Mouse (Mus musculus) heart, adult 8-10 months (tissue): ENCODE data around the gene Sec14l1. TPM values are rescaled to one million over a fixed set of nuclear protein-coding genes. Genes with fewer than 3 reads are reported as not detected.

Source experiments
- DNase-seq: peaks from one replicate; pipeline ENCODE4 v3.0.0; 2022; ENCODE audit warnings: low spot score
- microRNA-seq: library from miRNA; unstranded; fragments of <30 nt; microRNA quantifications from one replicate; pipeline ENCODE4 v1.2.0, GENCODE M21; 2022
- total RNA-seq, 4 experiments: library from RNA; stranded (reverse); gene quantifications; 2 replicates each; pipeline ENCODE4 v1.2.4; 2022

Gene Sec14l1
- total RNA-seq, 4 experiments from 2014 or later: 61.1 to 74.3 (median 69.2) TPM

- no peak for DNase-seq
Measured at GRCm38 (mm10) chr11:117182808-117183207, 67.8 kb downstream of the Sec14l1 start.

GRCm38 (mm10) chr11:117183299-117183698 is 68.3 kb downstream of the Sec14l1 start:
- no peak for DNase-seq

- no peak for DNase-seq
Measured at GRCm38 (mm10) chr11:117183841-117184240, 68.9 kb downstream of the Sec14l1 start.

GRCm38 (mm10) chr11:117185076-117185933 is 70.3 kb downstream of the Sec14l1 start:
- DNase-seq: no peak

GRCm38 (mm10) chr11:117191524-117191923 is 76.6 kb downstream of the Sec14l1 start:
- DNase-seq: no peak

GRCm38 (mm10) chr11:117194475-117194937 is 79.5 kb downstream of the Sec14l1 start:
- DNase-seq: no peak

GRCm38 (mm10) chr11:117195616-117196015 is 80.6 kb downstream of the Sec14l1 start:
- DNase-seq: no peak

GRCm38 (mm10) chr11:117196681-117197080 is 81.7 kb downstream of the Sec14l1 start:
- no peak for DNase-seq

GRCm38 (mm10) chr11:117198122-117198521 is 83.2 kb downstream of the Sec14l1 start:
- no peak for DNase-seq

GRCm38 (mm10) chr11:117199282-117200175 is 84.6 kb downstream of the Sec14l1 start, which contains the start of gene Sept9:
Gene Sept9, plus strand, starts transcription at chr11:117199661.
- no peak for DNase-seq

GRCm38 (mm10) chr11:117201846-117202245 is 86.9 kb downstream of the Sec14l1 start:
- no peak for DNase-seq

- no peak for DNase-seq
Measured at GRCm38 (mm10) chr11:117204606-117205005, 89.6 kb downstream of the Sec14l1 start.

- DNase-seq: no peak
Measured at GRCm38 (mm10) chr11:117205042-117205441, 90.1 kb downstream of the Sec14l1 start.

- DNase-seq: no peak
Measured at GRCm38 (mm10) chr11:117205447-117205846, 90.5 kb downstream of the Sec14l1 start.

- no peak for DNase-seq
Measured at GRCm38 (mm10) chr11:117207436-117207835, 92.5 kb downstream of the Sec14l1 start.

GRCm38 (mm10) chr11:117208151-117208673 is 93.2 kb downstream of the Sec14l1 start:
- no peak for DNase-seq

Small RNAs within 50 kb of the gene (microRNA-seq; reads per million reads assigned to microRNA genes)
- gene Gm24323 (not detected), gene Mir6516 (24.6 reads per million, percentile 39 among the genes with 10 or more reads in this experiment)

Other genes with a start within 250 kb of the Sec14l1 start
- under 1 TPM in 3 of 4 experiments, not detected in 1; 0.14 to 0.78 (median 0.19) TPM for gene Mgat5b, start 196.3 kb upstream of the Sec14l1 start, total RNA-seq
- 10 to 100 TPM; 26.5 to 38.8 (median 31.0) TPM for gene Sept9, start 84.5 kb downstream of the Sec14l1 start, total RNA-seq